Mouse (Mus musculus) spleen, embryonic (tissue): ENCODE results near the gene Rasal2.
"Not testable (repeated sequence)": the region's sequence is repeated elsewhere in the genome, so short reads cannot be mapped to it uniquely, and the experiment has no call there.

ENCODE experiments used
- CTCF ChIA-PET: fragments of 350-600 bp; sonication (Branson Sonifier 250); formaldehyde crosslinking; loops from one replicate; lab custom pipeline; 2022; lab: Charles Lee

The Rasal2 gene

DNA sequence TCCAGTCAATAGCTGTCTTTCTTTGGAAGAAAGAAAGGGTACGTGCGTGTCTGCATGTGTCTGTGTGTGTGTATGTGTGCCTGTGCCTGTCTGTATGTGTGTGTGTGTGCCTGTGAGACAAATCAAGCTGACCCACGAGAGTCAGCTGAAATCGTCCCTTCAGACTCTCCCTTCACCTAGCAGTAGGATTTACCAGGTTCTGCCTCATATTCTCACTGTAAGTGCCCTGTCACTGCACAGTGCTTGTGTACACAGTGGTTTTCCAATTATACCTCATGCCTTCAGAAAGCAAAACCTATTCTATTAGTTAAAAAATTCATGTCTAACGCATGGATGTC is 168.0 kb downstream of the Rasal2 start:
- CTCF ChIA-PET = no interaction called here

DNA sequence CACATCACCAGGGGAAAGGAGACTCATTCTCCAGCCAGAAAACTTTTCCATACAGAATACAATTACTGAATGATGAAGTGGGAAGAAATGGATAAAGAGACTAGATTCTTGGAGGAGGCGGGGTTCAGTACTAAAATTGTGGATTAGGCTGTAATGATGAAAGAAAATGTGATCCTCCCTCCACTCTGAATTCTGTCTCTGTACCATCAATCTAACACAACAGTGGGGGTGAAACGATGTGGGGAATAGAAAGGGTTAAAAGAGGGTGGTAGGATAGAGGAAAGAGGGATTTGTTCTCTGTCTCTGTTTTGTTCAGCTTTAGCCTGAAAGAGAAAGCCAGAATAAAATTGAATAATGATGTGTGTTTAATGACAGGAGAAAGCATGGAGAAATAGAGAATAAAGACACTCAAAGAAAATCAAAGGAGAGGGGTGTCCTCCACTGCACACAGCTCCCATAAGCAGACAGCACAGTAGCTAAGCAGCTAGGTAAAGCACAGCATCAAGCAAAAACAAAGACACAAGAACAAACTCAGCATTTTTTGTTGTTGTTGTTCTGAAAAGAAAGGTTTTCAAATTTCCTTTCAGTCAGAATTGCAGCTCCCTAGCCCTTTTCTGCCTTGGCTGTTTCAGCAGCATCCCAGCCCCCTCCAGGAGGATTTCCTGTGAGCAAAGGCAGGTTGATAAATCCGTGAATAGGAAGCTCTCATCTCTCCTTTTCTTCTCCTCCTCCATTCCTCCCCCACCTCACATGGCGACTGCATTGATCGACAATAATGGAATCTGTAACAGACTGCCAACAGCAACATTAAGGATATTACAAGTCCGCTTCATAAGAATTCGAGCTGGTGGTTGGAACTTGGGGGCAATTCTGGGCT is 168.6 kb downstream of the Rasal2 start:
- CTCF ChIA-PET = no interaction called here

- CTCF ChIA-PET = no interaction called here
Observed at GRCm38 (mm10) chr1:157239687-157240086, 172.7 kb downstream of the Rasal2 start.

- CTCF ChIA-PET = not testable (repeated sequence)
Observed at GRCm38 (mm10) chr1:157236650-157237344, 175.6 kb downstream of the Rasal2 start.

DNA sequence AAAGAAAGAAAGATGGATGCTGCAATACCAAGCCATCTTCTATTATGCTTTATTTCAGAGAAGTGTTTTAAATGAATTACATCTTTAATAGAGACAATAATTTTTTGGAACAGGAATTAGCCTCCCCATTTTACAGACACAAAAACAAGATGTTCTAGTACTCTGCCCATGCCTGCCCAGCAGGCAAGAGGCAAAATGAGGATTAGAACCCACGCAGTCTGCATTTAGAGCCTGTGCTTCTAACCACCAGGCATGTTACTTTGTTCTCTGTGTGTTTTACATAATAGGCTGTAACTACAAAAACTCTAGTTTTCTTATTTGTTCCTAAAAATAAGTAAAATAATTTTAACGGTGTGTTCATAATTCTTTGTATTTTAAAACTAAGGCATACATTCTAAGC is 178.9 kb downstream of the Rasal2 start:
- CTCF ChIA-PET = no interaction called here

DNA sequence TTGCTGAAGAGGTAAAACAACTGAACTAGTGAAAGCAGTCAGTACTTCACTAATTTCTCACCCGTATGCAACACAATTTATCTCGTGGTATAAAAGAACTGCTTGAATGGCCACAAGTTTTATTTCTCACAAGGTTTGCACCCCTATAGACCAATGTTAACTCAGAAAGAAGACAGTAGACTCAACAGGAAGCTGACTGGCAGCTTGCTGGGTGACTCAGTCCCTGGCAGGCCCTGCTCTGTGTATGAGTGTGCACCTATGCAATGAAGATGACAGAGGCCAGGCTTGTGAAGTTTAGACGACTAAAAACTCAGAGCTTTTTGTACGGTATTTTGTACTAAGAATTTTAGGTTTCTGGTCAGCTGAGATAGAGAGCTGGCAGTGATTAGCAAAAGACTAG is 180.0 kb downstream of the Rasal2 start:
- CTCF ChIA-PET = no interaction called here

DNA sequence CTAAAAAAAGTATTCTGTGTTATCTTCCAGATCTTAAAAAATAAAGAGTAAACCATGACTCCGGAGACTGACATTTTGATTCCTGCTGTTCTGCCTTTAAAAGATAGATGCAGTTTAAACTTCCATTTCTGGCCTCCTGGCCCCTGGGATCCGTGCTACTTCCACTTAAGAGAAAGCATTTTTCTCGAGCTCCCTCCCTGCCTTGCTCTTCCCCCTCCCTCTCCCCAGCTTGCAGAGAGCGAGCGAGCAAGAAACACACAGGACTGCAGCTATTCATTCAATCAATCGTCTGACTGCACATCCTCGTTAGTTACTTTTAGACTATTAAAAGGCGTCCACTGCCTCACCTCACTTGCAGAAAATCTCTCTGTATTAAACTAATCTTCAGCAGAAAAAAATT is 181.4 kb downstream of the Rasal2 start:
- CTCF ChIA-PET = no interaction called here

DNA sequence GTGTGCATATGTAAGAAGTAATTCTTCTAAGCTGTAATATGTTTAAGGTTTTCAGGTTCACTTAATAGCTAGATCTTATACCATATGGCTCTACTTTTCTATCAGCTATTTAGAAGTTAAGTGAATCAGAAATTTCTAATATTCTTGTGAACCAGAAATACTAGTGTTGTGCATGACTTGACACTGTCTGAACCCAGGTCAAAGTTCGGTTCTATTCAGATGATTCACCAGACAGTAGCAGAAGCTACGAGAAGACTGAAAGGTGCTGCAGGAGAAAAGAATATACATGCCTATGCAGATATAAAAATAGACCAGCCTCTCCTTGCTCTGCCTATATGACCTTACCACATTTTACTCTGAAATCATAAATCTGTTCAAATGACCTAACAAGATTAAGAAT is 182.0 kb downstream of the Rasal2 start:
- CTCF ChIA-PET = interaction anchor here (0.6 kb wide), 1 partner anchor 1550 kb away, joined by 4 read pairs; no protein-coding TSS in a partner anchor

- CTCF ChIA-PET = no interaction called here
Observed at GRCm38 (mm10) chr1:157225013-157225412, 187.4 kb downstream of the Rasal2 start.

GRCm38 (mm10) chr1:157220910-157221309 is 191.5 kb downstream of the Rasal2 start:
- CTCF ChIA-PET = no interaction called here

GRCm38 (mm10) chr1:157220466-157220865 is 191.9 kb downstream of the Rasal2 start:
- CTCF ChIA-PET = no interaction called here

DNA sequence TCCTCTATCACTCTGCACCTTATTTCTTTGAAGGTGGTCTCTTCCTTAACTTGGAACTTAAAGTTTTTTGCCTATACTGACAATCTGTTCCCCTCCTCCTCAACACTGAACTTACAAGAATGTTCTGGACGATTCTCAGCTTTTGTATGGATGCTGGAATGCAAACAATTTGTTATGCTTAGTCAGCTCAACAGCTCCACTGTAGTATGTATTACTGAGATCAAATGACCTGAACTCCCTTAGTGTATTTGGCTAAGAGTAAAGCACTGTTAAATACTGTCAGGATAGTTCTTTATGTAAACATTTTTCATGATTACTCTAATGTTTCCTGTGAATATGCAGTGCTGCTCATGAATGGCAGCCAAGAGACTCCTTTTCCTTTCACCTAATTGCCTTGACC is 203.6 kb downstream of the Rasal2 start:
- CTCF ChIA-PET = no interaction called here

- CTCF ChIA-PET = no interaction called here
Observed at GRCm38 (mm10) chr1:157205685-157206084, 206.7 kb downstream of the Rasal2 start.

GRCm38 (mm10) chr1:157183043-157183442 is 229.4 kb downstream of the Rasal2 start:
- CTCF ChIA-PET = no interaction called here

DNA sequence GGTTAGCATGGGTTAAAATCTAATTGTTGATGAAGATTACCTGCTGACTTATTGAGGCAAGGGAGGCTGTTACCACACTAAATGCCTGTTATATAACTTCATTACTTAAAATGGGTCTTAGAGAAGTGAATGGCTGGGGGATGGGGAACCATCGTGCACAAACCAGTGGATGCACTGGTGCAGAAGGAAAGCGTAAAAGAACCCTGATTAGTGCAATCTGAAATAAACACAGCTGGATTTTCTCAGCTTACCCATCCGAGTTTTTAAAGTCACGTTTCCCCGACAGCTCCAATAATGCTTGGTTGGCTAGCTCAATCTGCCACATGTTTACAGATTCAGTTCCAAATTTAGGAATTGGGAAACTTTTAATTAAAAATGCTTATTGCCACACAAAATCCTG is 230.0 kb downstream of the Rasal2 start:
- CTCF ChIA-PET = no interaction called here

DNA sequence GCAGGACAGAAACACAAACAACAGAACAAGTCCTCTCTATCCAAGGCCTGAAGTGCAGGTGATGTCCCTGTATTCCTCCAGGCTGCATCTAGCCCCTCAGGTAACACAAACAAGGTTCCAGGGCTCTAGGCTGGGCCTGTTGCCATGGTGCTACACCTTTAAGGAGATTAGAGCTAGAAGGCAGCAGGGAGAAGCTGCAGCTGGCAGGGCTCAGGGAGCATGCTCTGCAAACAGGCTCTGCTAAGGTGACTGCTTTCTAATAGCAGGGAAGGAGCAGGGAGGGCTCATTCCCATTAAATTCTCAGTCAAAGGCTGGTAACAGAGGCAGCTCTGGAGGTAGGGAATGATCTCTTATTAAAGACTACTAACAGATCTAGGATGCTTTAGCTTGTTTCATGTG is 231.3 kb downstream of the Rasal2 start:
- CTCF ChIA-PET = no interaction called here

- CTCF ChIA-PET = no interaction called here
Observed at GRCm38 (mm10) chr1:157178988-157179764, 233.2 kb downstream of the Rasal2 start.

- CTCF ChIA-PET = no interaction called here
Observed at GRCm38 (mm10) chr1:157169292-157169691, 243.1 kb downstream of the Rasal2 start.

DNA sequence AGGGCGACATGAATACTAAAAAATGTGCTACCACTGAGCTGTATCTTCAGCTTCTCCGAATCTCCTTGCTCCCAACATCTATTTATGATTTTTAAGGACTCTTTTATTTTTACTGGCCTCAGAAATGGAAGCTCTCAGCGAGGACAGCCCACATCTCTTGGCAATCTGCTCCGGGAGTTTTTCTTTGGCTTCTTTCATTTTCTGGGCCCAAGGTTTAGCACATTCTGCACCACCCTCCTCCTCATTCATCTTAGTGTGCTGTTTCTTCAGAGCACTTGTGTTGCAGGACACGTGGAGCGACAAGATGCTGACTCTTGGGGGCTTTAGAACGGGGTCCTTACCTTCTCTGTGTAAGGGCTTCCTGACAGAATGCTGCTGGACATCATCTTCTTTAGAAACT is 243.5 kb downstream of the Rasal2 start:
- CTCF ChIA-PET = no interaction called here

GRCm38 (mm10) chr1:157153781-157154180 is 258.6 kb downstream of the Rasal2 start:
- CTCF ChIA-PET = no interaction called here

DNA sequence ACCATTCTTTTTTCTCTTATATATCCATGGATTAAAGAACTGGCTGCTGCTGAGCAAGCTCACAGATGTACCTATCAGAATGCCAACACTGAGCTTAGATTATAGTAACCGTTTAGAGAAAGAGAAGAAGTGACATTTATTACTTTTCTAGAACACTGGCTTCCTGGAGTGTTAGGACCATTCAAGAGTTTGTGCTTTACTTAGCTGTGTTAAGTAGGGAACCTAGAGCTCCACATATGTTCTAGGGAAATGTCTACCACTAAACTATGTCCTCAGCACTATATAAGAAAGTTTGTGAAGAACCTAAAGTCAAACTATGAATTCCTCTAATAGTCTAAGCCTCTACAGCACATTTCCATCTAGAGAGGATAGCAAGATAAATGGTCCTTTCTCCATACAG is 262.3 kb downstream of the Rasal2 start:
- CTCF ChIA-PET = no interaction called here

DNA sequence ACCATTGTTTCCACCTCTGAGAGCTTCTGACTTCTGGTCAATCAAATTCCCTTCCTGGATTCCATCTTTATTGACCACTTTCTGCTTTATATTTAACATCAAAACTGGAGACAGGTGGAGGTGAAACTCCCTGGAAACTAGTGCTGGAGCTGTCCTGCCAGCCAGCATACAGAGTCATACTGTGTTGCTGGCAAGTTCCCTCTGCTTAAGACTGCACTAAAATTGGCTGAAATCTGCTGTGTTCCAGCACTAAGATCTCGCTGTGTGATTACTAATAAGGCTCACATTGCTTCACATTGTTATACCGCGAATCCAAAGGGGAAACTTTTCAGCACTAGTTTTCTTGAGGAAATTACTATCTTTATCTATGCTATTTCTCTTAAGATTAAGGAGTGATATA is 267.8 kb downstream of the Rasal2 start:
- CTCF ChIA-PET = no interaction called here
